ENCODE assay signal across 10 mouse cellular contexts in genomic region chr4:41684131-41684930, GRCm38 (mm10). TPM values are rescaled to one million over a fixed set of nuclear protein-coding genes. Genes with fewer than 3 reads are reported as not detected.
A peak's percentile ranks its signal among the peaks of the same experiment; 100 is the strongest.
DNase-seq lines count a peak whose midpoint lies in the region; ATAC-seq and TF ChIP-seq lines count a peak whose summit lies in the region.
"Not testable (repeated sequence)": the region's sequence is repeated elsewhere in the genome, so short reads cannot be mapped to it uniquely, and the experiment has no call there.
"Had no signal": no experiment of that assay in that cellular context is flagged by ENCODE, and none has a peak within 500 bp of the region (broad histone marks: within the 10 kb centered on the region; RNA-seq: fewer than 3 reads in every experiment).

No protein-coding gene starts in this region.

- not testable (repeated sequence) for H3K4me3 ChIP-seq in forebrain, embryonic 11.5 days (ENCODE audit: low read depth, low read length); hindbrain, embryonic 14.5 days (replicated peaks; ENCODE audit: low read length); lung, embryonic 15.5 days; midbrain, postnatal 0 days (ENCODE audit: low read depth, low read length); stomach, embryonic 14.5 days (ENCODE audit: low read depth, low read length)
- H3K4me3 ChIP-seq in heart, embryonic 11.5 days (ENCODE audit: low read depth, low read length), result peak overlapping the region; percentile 22; the same call in 1 of the 2 replicates
- 0 out of 2 replicates have a peak overlapping the region, but pooled peaks have one; percentile 27 for H3K4me3 ChIP-seq in layer of hippocampus, adult 2 months

- not testable (repeated sequence) for TF ChIP-seq CTCF in layer of hippocampus, adult 2 months (conservative IDR thresholded peaks at IDR 0.05); midbrain, postnatal 0 days (IDR thresholded peaks at IDR 0.05)

- peaks cover 23% of the 10 kb centered on the region for H3K4me1 ChIP-seq in forebrain, embryonic 11.5 days (replicated peaks; ENCODE audit: control insufficient read depth, insufficient read depth, low read length)
- peaks cover 17% of the 10 kb centered on the region for H3K4me1 ChIP-seq in heart, embryonic 11.5 days (ENCODE audit: control insufficient read depth, insufficient read depth, low read length)
- peaks cover 25% of the 10 kb centered on the region for H3K4me1 ChIP-seq in hindbrain, embryonic 14.5 days (replicated peaks; ENCODE audit: control insufficient read depth, insufficient read depth, low read length)
- H3K4me1 ChIP-seq in lung, embryonic 15.5 days, result peaks cover 25% of the 10 kb centered on the region
- not testable (repeated sequence) for H3K4me1 ChIP-seq in midbrain, postnatal 0 days (ENCODE audit: insufficient read depth, low read length)
- peaks cover 21% of the 10 kb centered on the region for H3K4me1 ChIP-seq in stomach, embryonic 14.5 days (ENCODE audit: control insufficient read depth, insufficient read depth, low read length)

- under 1% methylated on average over 23 of the region's 27 CpGs for WGBS in forebrain, embryonic 11.5 days
- WGBS in heart, embryonic 11.5 days (ENCODE audit: insufficient replicate concordance), result 2% methylated on average over 21 of the region's 27 CpGs
- 0% methylated on average over 20 of the region's 27 CpGs for WGBS in hindbrain, embryonic 14.5 days
- WGBS in lung, embryonic 15.5 days, result 5% methylated on average over 27 of the region's 27 CpGs
- 7% methylated on average over 20 of the region's 27 CpGs for WGBS in midbrain, postnatal 0 days
- 7% methylated on average over 20 of the region's 27 CpGs for WGBS in stomach, embryonic 14.5 days

- peak; percentile 62 for ATAC-seq in forebrain, embryonic 11.5 days (replicated peaks; ENCODE audit: low FRiP score)
- 0 out of 2 replicates have a peak, but pooled peaks have one; percentile 14 for ATAC-seq in heart, embryonic 11.5 days (replicated peaks; ENCODE audit: insufficient number of reproducible peaks, low FRiP score, low TSS enrichment)
- ATAC-seq in hindbrain, embryonic 14.5 days (ENCODE audit: low FRiP score), result peak; percentile 16; the same call in 1 of the 2 replicates
- not testable (repeated sequence) for ATAC-seq in lung, embryonic 15.5 days (ENCODE audit: borderline replicate concordance, extremely low read depth, low FRiP score, low TSS enrichment); stomach, embryonic 14.5 days (ENCODE audit: insufficient number of reproducible peaks, insufficient read depth, low FRiP score, low read depth)
- ATAC-seq in midbrain, postnatal 0 days (ENCODE audit: low FRiP score), result peak; percentile 28; the same call in 1 of the 2 replicates

- peak; percentile 69 for DNase-seq in embryo, embryonic 10.5 days (ENCODE audit: low spot score)
- DNase-seq in forebrain, embryonic 11.5 days (ENCODE audit: low spot score), result peak; percentile 75
- not testable (repeated sequence) for DNase-seq in hindbrain, embryonic 14.5 days (ENCODE audit: low spot score); layer of hippocampus, adult 2 months (ENCODE audit: low spot score in 2 of 2); midbrain, postnatal 0 days (ENCODE audit: low spot score)

- H3K9ac ChIP-seq in forebrain, embryonic 11.5 days (ENCODE audit: low read length); heart, embryonic 11.5 days (ENCODE audit: low read depth, low read length); hindbrain, embryonic 14.5 days; lung, embryonic 15.5 days; midbrain, postnatal 0 days (replicated peaks; ENCODE audit: low read length, poor library complexity, severe bottlenecking); stomach, embryonic 14.5 days (replicated peaks; ENCODE audit: low read depth, low read length): not testable (repeated sequence)

- H3K27ac ChIP-seq in forebrain, embryonic 11.5 days (ENCODE audit: low read depth, low read length), result peak overlapping the region; percentile 84
- H3K27ac ChIP-seq in heart, embryonic 11.5 days (ENCODE audit: low read depth, low read length); lung, embryonic 15.5 days; midbrain, postnatal 0 days (ENCODE audit: low read depth, low read length): not testable (repeated sequence)
- peak overlapping the region; percentile 76 for H3K27ac ChIP-seq in hindbrain, embryonic 14.5 days
- peak overlapping the region; percentile 59 for H3K27ac ChIP-seq in layer of hippocampus, adult 2 months
- peak overlapping the region; percentile 10; the same call in 1 of the 2 replicates for H3K27ac ChIP-seq in stomach, embryonic 14.5 days (ENCODE audit: low read length)

- not testable (repeated sequence) for H3K9me3 ChIP-seq in forebrain, embryonic 11.5 days (ENCODE audit: control insufficient read depth, low read length); heart, embryonic 11.5 days (replicated peaks; ENCODE audit: control insufficient read depth, low read length); hindbrain, embryonic 14.5 days (ENCODE audit: control insufficient read depth, low read length); lung, embryonic 15.5 days; midbrain, postnatal 0 days (ENCODE audit: low read length); stomach, embryonic 14.5 days (ENCODE audit: control insufficient read depth, low read depth, low read length)

- 0 out of 2 replicates have a peak overlapping the region, but pooled peaks have one; percentile 8 for H3K4me2 ChIP-seq in forebrain, embryonic 11.5 days (ENCODE audit: low read depth, low read length, severe bottlenecking)
- peak overlapping the region; percentile 46 for H3K4me2 ChIP-seq in heart, embryonic 11.5 days
- H3K4me2 ChIP-seq in hindbrain, embryonic 14.5 days (replicated peaks), result peak overlapping the region; percentile 42
- peak overlapping the region; percentile 35 for H3K4me2 ChIP-seq in lung, embryonic 15.5 days
- peak overlapping the region; percentile 39; the same call in 1 of the 2 replicates for H3K4me2 ChIP-seq in midbrain, postnatal 0 days (ENCODE audit: low read depth, low read length, poor library complexity, severe bottlenecking)
- H3K4me2 ChIP-seq in stomach, embryonic 14.5 days (replicated peaks; ENCODE audit: low read depth, low read length), result peak overlapping the region; percentile 22; the same call in 1 of the 2 replicates

- not testable (repeated sequence) for H3K36me3 ChIP-seq in forebrain, embryonic 11.5 days (ENCODE audit: control insufficient read depth, insufficient read depth, low read length); heart, embryonic 11.5 days (ENCODE audit: control insufficient read depth, insufficient read depth, low read length); hindbrain, embryonic 14.5 days (replicated peaks; ENCODE audit: control insufficient read depth, insufficient read depth); lung, embryonic 15.5 days; midbrain, postnatal 0 days (ENCODE audit: insufficient read depth, low read length); stomach, embryonic 14.5 days (ENCODE audit: control insufficient read depth, insufficient read depth, low read length)

- not testable (repeated sequence) for H3K27me3 ChIP-seq in forebrain, embryonic 11.5 days (ENCODE audit: control insufficient read depth, insufficient read depth, low read length); heart, embryonic 11.5 days (ENCODE audit: control insufficient read depth, insufficient read depth, low read length); hindbrain, embryonic 14.5 days (ENCODE audit: control insufficient read depth, insufficient read depth, low read length); lung, embryonic 15.5 days; midbrain, postnatal 0 days (ENCODE audit: insufficient read depth, low read length); stomach, embryonic 14.5 days (ENCODE audit: control insufficient read depth, insufficient read depth, low read length)

RNA-seq across cellular contexts. Expression of gene Cntfr, which starts 12.6 kb away (rescaled TPM):
- 35.2 and 37.1 TPM in 2 replicates for polyA plus RNA-seq in forebrain, embryonic 11.5 days (2014; fragmentation: Nextera tagmentation; extraction: Ambion mirVana)
- polyA plus RNA-seq in heart, embryonic 11.5 days (2014; fragmentation: Nextera tagmentation; extraction: Ambion mirVana), result 4.1 and 4.3 TPM in 2 replicates
- polyA plus RNA-seq in hindbrain, embryonic 14.5 days (2014; fragmentation: Nextera tagmentation; extraction: Ambion mirVana), result 19.2 and 21.8 TPM in 2 replicates
- total RNA-seq in layer of hippocampus, adult 2 months (2021), result 10 to 100 TPM; 96.5 to 98.8 TPM
- polyA plus RNA-seq in lung, embryonic 15.5 days (2015; fragmentation: Nextera tagmentation; extraction: Ambion mirVana), result 7.8 TPM in 2 replicates
- total RNA-seq in midbrain, postnatal 0 days (2014; rRNA removed), result 61.6 and 69.2 TPM in 2 replicates
- 20.1 and 23.4 TPM in 2 replicates for polyA plus RNA-seq in midbrain, postnatal 0 days (2015; fragmentation: Nextera tagmentation; extraction: Ambion mirVana)
- polyA plus RNA-seq in stomach, embryonic 14.5 days (2014; fragmentation: Nextera tagmentation; extraction: Ambion mirVana), result 9.3 and 11.3 TPM in 2 replicates
- total RNA-seq: megakaryocyte, adult 5-6 weeks; neutrophil, adult 5-6 weeks had no signal

RNA-seq across cellular contexts. Expression of gene Il11ra1, which starts 15.5 kb away (rescaled TPM):
- polyA plus RNA-seq in forebrain, embryonic 11.5 days (2014; fragmentation: Nextera tagmentation; extraction: Ambion mirVana), result 65.0 and 66.9 TPM in 2 replicates
- 128 and 137 TPM in 2 replicates for polyA plus RNA-seq in heart, embryonic 11.5 days (2014; fragmentation: Nextera tagmentation; extraction: Ambion mirVana)
- polyA plus RNA-seq in hindbrain, embryonic 14.5 days (2014; fragmentation: Nextera tagmentation; extraction: Ambion mirVana), result 39.9 and 40.6 TPM in 2 replicates
- total RNA-seq in layer of hippocampus, adult 2 months (2021), result 10 to 100 TPM; 39.1 to 43.3 TPM
- 131 and 136 TPM in 2 replicates for polyA plus RNA-seq in lung, embryonic 15.5 days (2015; fragmentation: Nextera tagmentation; extraction: Ambion mirVana)
- total RNA-seq in midbrain, postnatal 0 days (2014; rRNA removed), result 21.8 and 26.5 TPM in 2 replicates
- polyA plus RNA-seq in midbrain, postnatal 0 days (2015; fragmentation: Nextera tagmentation; extraction: Ambion mirVana), result 28.8 and 35.3 TPM in 2 replicates
- polyA plus RNA-seq in stomach, embryonic 14.5 days (2014; fragmentation: Nextera tagmentation; extraction: Ambion mirVana), result 162 TPM in 2 replicates

RNA-seq across cellular contexts. Expression of gene Rpp25l, which starts 29.0 kb away (rescaled TPM):
- polyA plus RNA-seq in forebrain, embryonic 11.5 days (2014; fragmentation: Nextera tagmentation; extraction: Ambion mirVana), result 92.0 and 92.5 TPM in 2 replicates
- polyA plus RNA-seq in heart, embryonic 11.5 days (2014; fragmentation: Nextera tagmentation; extraction: Ambion mirVana), result 50.2 and 51.6 TPM in 2 replicates
- 57.5 and 60.5 TPM in 2 replicates for polyA plus RNA-seq in hindbrain, embryonic 14.5 days (2014; fragmentation: Nextera tagmentation; extraction: Ambion mirVana)
- total RNA-seq in layer of hippocampus, adult 2 months (2021), result 10 to 100 TPM; 29.4 to 31.0 TPM
- 80.4 and 89.8 TPM in 2 replicates for polyA plus RNA-seq in lung, embryonic 15.5 days (2015; fragmentation: Nextera tagmentation; extraction: Ambion mirVana)
- total RNA-seq in midbrain, postnatal 0 days (2014; rRNA removed), result 38.3 and 39.7 TPM in 2 replicates
- polyA plus RNA-seq in midbrain, postnatal 0 days (2015; fragmentation: Nextera tagmentation; extraction: Ambion mirVana), result 44.3 and 49.9 TPM in 2 replicates
- polyA plus RNA-seq in stomach, embryonic 14.5 days (2014; fragmentation: Nextera tagmentation; extraction: Ambion mirVana), result 65.3 and 71.5 TPM in 2 replicates

RNA-seq across cellular contexts. Expression of gene Dctn3, which starts 38.6 kb away (rescaled TPM):
- 135 and 142 TPM in 2 replicates for polyA plus RNA-seq in forebrain, embryonic 11.5 days (2014; fragmentation: Nextera tagmentation; extraction: Ambion mirVana)
- 120 and 126 TPM in 2 replicates for polyA plus RNA-seq in heart, embryonic 11.5 days (2014; fragmentation: Nextera tagmentation; extraction: Ambion mirVana)
- 271 and 274 TPM in 2 replicates for polyA plus RNA-seq in hindbrain, embryonic 14.5 days (2014; fragmentation: Nextera tagmentation; extraction: Ambion mirVana)
- 100 to 1,000 TPM; 136 to 153 TPM for total RNA-seq in layer of hippocampus, adult 2 months (2021)
- polyA plus RNA-seq in lung, embryonic 15.5 days (2015; fragmentation: Nextera tagmentation; extraction: Ambion mirVana), result 133 and 136 TPM in 2 replicates
- total RNA-seq in midbrain, postnatal 0 days (2014; rRNA removed), result 122 and 150 TPM in 2 replicates
- polyA plus RNA-seq in midbrain, postnatal 0 days (2015; fragmentation: Nextera tagmentation; extraction: Ambion mirVana), result 308 and 345 TPM in 2 replicates
- 121 and 126 TPM in 2 replicates for polyA plus RNA-seq in stomach, embryonic 14.5 days (2014; fragmentation: Nextera tagmentation; extraction: Ambion mirVana)

RNA-seq across cellular contexts. Expression of gene Enho, which starts 44.2 kb away (rescaled TPM):
- 28.1 and 34.5 TPM in 2 replicates for polyA plus RNA-seq in forebrain, embryonic 11.5 days (2014; fragmentation: Nextera tagmentation; extraction: Ambion mirVana)
- 4.1 and 4.7 TPM in 2 replicates for polyA plus RNA-seq in heart, embryonic 11.5 days (2014; fragmentation: Nextera tagmentation; extraction: Ambion mirVana)
- 127 and 130 TPM in 2 replicates for polyA plus RNA-seq in hindbrain, embryonic 14.5 days (2014; fragmentation: Nextera tagmentation; extraction: Ambion mirVana)
- total RNA-seq in layer of hippocampus, adult 2 months (2021), result 10 to 100 TPM; 59.7 to 62.0 TPM
- polyA plus RNA-seq in lung, embryonic 15.5 days (2015; fragmentation: Nextera tagmentation; extraction: Ambion mirVana), result 8.1 and 9.7 TPM in 2 replicates
- total RNA-seq in midbrain, postnatal 0 days (2014; rRNA removed), result 167 and 217 TPM in 2 replicates
- polyA plus RNA-seq in midbrain, postnatal 0 days (2015; fragmentation: Nextera tagmentation; extraction: Ambion mirVana), result 146 and 157 TPM in 2 replicates
- polyA plus RNA-seq in stomach, embryonic 14.5 days (2014; fragmentation: Nextera tagmentation; extraction: Ambion mirVana), result 30.7 and 30.9 TPM in 2 replicates
- total RNA-seq: megakaryocyte, adult 5-6 weeks; neutrophil, adult 5-6 weeks had no signal
